Mouse (Mus musculus): ENCODE results near the gene Ap3b1. TPM values are rescaled to one million over a fixed set of nuclear protein-coding genes. Genes with fewer than 3 reads are reported as not detected.

Ap3b1 gene
- polyA plus RNA-seq, 1 experiment from 2014 or later = 28.1 TPM

DNA sequence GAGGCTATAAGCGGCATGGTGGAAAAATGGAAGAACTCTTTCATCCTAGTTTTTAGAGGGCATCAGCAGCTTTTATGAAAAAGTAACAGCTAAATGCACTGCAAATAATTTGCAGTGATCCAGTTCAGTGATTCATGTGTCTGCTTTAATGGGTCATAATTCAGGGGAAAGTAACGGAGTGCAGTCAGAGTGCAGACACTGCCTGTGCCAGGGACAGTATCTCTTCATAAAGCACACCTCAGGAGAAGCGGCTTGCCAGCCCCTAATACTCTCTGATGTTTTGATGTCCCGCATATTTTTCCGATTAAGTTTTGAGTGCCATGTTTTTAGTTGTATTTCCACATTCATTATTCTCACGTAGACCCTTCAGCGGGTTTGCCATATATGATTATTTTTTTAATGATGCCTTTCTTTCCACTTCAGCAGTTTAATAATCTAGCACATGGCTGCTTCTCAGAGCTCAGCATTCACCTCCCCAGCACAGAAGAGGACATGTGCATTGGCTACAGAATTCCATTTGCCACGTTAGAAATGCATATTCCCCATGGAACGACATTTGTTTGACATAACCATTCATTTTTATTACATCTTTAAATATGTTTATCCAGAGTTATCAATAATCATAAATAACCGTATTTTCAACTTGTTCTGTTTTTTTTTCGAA lies 112.4 kb downstream of the Ap3b1 start:
- H3K4me1 ChIP-seq (replicated peaks) = no peaks in the 10 kb centered on the region
- H3K27ac ChIP-seq = no peak overlapping the region
- WGBS = 88% methylated on average over 11 of the region's 11 CpGs
- H3K9me3 ChIP-seq = no peaks in the 10 kb centered on the region
- H3K36me3 ChIP-seq = no peaks in the 10 kb centered on the region
- no peak for ATAC-seq
- no peak overlapping the region for H3K4me3 ChIP-seq (replicated peaks)
- H3K27me3 ChIP-seq = no peaks in the 10 kb centered on the region
- no peak overlapping the region for H3K9ac ChIP-seq (replicated peaks)
- no peak overlapping the region for H3K4me2 ChIP-seq (replicated peaks)

DNA sequence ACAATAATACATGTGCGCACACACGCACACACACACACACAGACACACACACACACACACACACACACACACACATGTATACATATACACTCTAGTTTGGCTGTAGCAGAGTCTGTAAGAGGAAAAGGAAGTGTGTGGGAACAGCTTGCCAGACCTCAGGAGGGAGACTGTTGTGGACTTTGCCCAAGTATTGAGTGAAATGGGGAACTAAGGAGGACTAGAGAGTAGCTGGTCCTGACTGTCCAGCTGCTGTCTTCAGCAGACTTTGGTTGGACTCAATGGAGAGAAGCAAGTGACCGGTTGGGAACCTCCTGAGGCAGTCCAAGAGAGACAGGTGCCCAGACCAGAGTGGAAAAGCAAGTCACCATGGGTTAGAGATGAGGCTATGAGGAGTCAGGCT lies 117.4 kb downstream of the Ap3b1 start:
- Histone ChIP-seq H3K4me1 (replicated peaks) (no peaks in the 10 kb centered on the region), H3K27ac (no peak overlapping the region), H3K27me3 (no peaks in the 10 kb centered on the region), H3K4me3 (replicated peaks) (no peak overlapping the region), H3K36me3 (peaks cover 16% of the 10 kb centered on the region), H3K4me2 (replicated peaks) (no peak overlapping the region), H3K9ac (replicated peaks) (no peak overlapping the region), H3K9me3 (no peaks in the 10 kb centered on the region; the same call in 1 of the 2 replicates)
- 97% methylated on average over 3 of the region's 3 CpGs for WGBS
- ATAC-seq = no peak

DNA sequence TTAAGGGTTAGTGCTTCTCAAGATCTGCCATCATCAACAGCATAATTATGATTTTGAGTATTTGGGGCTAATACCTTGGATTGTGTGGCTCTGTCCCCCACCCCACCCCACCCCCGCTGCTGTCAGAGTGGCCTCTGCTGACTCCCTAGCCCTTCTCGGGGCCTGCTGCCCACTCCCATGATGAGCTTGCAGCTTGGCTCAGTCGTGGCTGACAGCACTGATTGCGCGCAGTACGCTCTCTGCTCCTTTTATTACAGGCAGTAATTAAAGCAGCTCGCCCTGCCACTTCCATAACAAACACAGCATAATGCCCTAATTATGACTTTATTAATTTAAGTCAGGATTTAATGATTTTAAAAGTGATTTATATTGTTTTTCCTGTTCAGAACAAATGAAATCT lies 121.5 kb downstream of the Ap3b1 start:
- peaks cover 2% of the 10 kb centered on the region; the same call in 1 of the 2 replicates for H3K9me3 ChIP-seq
- H3K4me3 ChIP-seq (replicated peaks) = no peak overlapping the region
- H3K4me1 ChIP-seq (replicated peaks) = no peaks in the 10 kb centered on the region
- WGBS = 69% methylated on average over 7 of the region's 7 CpGs
- no peak for ATAC-seq
- H3K36me3 ChIP-seq = peaks cover 53% of the 10 kb centered on the region
- H3K9ac ChIP-seq (replicated peaks) = no peak overlapping the region
- no peaks in the 10 kb centered on the region for H3K27me3 ChIP-seq
- no peak overlapping the region for H3K27ac ChIP-seq
- no peak overlapping the region for H3K4me2 ChIP-seq (replicated peaks)

DNA sequence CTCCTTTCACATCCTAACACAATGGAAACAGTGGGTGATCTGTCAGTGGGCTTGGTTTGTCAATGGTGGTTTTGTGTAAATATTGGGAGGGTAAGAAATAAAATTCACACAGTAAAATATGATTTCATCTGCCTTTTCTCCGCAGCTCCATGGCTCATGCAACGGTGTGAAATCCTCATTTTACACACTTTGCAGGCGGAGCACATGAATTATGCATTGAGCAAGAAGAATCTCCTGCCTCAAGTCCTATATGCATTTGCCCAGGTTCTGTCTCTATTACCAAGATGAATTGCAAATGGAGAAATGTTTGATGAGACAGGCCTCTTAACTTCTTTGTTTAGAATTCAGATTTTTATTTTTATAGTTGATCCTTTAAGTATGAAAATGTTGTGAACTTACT lies 131.9 kb downstream of the Ap3b1 start:
- Histone ChIP-seq H3K36me3 (peaks cover 9% of the 10 kb centered on the region), H3K4me1 (replicated peaks) (peaks cover 10% of the 10 kb centered on the region; the same call in 1 of the 2 replicates), H3K4me2 (replicated peaks) (no peak overlapping the region), H3K27ac (no peak overlapping the region), H3K27me3 (0 out of 2 replicates have a peak, but pooled peaks cover 7% of the 10 kb centered on the region), H3K9me3 (no peaks in the 10 kb centered on the region), H3K9ac (replicated peaks) (no peak overlapping the region), H3K4me3 (replicated peaks) (no peak overlapping the region)
- WGBS = 32% methylated on average over 3 of the region's 3 CpGs
- no peak for ATAC-seq

DNA sequence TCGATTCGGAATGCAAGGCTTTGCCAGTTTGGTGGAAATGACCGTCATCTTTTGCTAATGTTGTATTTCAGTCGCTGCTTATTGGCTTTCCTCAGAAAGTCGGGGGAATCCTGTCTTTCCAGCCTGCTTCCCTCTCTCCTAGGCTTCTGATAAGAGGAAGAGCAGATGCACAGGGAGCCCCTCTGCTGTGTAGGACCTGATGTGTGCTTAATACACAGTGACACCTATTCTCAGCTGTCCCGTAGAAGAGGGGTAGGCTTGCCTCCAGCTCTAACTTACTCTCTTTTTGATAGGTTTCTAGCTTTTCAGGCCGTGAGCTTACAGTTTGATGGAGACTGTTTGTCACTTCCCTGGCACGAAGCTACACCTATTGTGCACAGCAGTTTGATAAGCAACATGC lies 132.4 kb downstream of the Ap3b1 start:
- no peaks in the 10 kb centered on the region for H3K9me3 ChIP-seq
- 78% methylated on average over 8 of the region's 8 CpGs for WGBS
- 0 out of 2 replicates have a peak, but pooled peaks cover 7% of the 10 kb centered on the region for H3K27me3 ChIP-seq
- no peak overlapping the region for H3K27ac ChIP-seq
- H3K4me2 ChIP-seq (replicated peaks) = no peak overlapping the region
- peaks cover 10% of the 10 kb centered on the region; the same call in 1 of the 2 replicates for H3K4me1 ChIP-seq (replicated peaks)
- no peak overlapping the region for H3K9ac ChIP-seq (replicated peaks)
- no peak for ATAC-seq
- H3K36me3 ChIP-seq = peaks cover 9% of the 10 kb centered on the region
- no peak overlapping the region for H3K4me3 ChIP-seq (replicated peaks)

DNA sequence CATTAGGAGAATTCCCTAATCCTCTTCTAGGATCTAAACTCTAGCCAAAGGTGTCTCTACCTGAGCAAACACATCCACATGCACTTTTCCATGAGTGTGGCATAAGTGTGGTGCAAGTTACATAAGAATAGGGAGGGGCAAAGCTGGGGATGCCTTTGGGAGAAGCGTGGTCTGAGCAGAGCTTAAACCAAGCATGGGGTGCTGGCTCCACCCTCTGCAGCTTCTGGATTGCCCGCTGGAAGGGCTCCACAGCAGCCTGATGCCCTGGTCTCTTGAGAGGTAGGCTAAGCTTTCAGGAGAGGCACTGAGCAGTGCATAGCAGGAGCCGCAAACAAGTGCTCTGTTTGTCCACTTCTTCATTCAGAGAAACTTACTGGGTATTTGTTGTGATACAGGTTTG lies 138.8 kb downstream of the Ap3b1 start:
- WGBS = 78% methylated on average over 3 of the region's 3 CpGs
- no peaks in the 10 kb centered on the region for H3K27me3 ChIP-seq
- no peak overlapping the region for H3K27ac ChIP-seq
- H3K4me1 ChIP-seq (replicated peaks) = no peaks in the 10 kb centered on the region
- no peak for ATAC-seq
- H3K9me3 ChIP-seq = no peaks in the 10 kb centered on the region
- no peak overlapping the region for H3K9ac ChIP-seq (replicated peaks)
- H3K4me3 ChIP-seq (replicated peaks) = no peak overlapping the region
- H3K4me2 ChIP-seq (replicated peaks) = no peak overlapping the region
- H3K36me3 ChIP-seq = peaks cover 9% of the 10 kb centered on the region

DNA sequence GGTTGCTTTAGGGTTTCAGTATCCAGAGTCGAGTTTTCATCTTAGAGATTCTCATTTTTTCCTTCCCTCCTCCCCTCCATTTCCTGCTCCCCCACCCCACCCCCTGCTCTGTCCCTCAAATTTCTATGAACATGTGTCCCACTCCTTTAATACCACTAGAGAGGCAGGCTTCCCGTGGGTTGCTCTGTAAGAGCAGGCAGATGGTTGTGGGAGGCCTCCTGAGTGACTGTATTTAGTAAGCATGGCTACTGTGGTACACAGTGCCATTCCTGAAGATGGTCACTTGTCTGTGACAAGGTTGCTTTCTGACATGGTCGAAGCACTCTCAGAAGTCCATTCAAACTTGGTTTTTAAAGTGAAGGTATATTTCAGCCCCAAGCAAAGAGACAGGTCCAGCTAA lies 147.7 kb downstream of the Ap3b1 start:
- H3K4me3 ChIP-seq (replicated peaks) = no peak overlapping the region
- H3K9me3 ChIP-seq = no peaks in the 10 kb centered on the region
- no peak overlapping the region for H3K4me2 ChIP-seq (replicated peaks)
- no peaks in the 10 kb centered on the region for H3K4me1 ChIP-seq (replicated peaks)
- H3K27me3 ChIP-seq = no peaks in the 10 kb centered on the region
- peaks cover 9% of the 10 kb centered on the region for H3K36me3 ChIP-seq
- H3K9ac ChIP-seq (replicated peaks) = no peak overlapping the region
- H3K27ac ChIP-seq = no peak overlapping the region
- WGBS = 82% methylated on average over 3 of the region's 3 CpGs
- no peak for ATAC-seq

DNA sequence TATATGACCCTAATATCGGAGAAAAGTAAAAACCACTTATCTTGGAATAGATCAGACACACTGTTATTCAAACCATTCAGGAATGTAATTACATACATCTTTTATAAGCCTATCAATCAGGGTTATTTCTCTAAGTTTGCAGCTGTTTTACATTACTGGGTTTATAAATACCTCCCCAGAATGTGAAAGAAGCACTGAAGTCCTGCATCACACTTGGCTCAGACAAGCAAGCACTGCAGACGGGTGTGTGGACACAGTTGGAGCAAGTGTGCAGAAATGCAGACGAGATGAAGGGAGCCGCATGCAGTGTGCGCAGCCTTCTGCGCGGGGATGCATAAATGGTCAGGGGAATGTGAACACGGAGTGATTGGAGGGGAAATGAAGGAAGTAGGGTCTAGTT lies 149.6 kb downstream of the Ap3b1 start:
- H3K4me3 ChIP-seq (replicated peaks) = no peak overlapping the region
- WGBS = 92% methylated on average over 8 of the region's 8 CpGs
- H3K4me2 ChIP-seq (replicated peaks) = no peak overlapping the region
- H3K27ac ChIP-seq = no peak overlapping the region
- H3K27me3 ChIP-seq = no peaks in the 10 kb centered on the region
- no peak overlapping the region for H3K9ac ChIP-seq (replicated peaks)
- no peaks in the 10 kb centered on the region for H3K9me3 ChIP-seq
- no peak for ATAC-seq
- H3K36me3 ChIP-seq = peaks cover 9% of the 10 kb centered on the region
- peaks cover 8% of the 10 kb centered on the region; the same call in 1 of the 2 replicates for H3K4me1 ChIP-seq (replicated peaks)

DNA sequence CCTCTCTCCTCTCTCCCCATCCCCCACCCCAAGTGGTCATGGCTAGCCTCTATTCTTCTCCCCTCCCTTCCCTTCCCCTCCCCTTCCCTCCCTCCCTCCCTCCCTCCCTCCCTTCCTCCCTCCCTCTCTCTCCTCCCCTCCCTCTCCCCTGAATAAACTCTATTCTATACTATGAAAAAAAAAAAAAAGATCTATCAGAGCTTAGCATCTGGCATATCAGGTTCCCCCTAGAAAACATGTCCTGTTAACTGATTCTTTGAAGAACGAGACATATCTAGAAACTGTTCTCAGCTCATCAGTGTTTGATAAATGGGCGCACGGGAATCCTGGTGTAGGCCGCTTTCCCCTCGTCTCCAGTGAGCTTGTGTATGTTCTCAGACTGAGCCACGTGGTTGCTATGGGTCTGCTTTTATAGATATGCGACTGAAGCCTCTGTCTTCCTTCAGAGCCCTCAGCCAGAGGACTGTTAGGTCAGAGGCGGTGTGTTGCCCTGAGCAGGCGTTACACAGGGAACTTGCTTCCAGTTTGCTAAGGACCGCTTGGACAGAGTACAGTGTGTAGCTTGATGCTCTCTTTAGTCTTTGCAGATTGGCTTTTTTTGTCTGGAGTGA lies 154.5 kb downstream of the Ap3b1 start:
- Histone ChIP-seq H3K9me3 (no peaks in the 10 kb centered on the region), H3K27ac (no peak overlapping the region), H3K9ac (replicated peaks) (no peak overlapping the region), H3K4me2 (replicated peaks) (no peak overlapping the region), H3K4me1 (replicated peaks) (peaks cover 8% of the 10 kb centered on the region; the same call in 1 of the 2 replicates), H3K36me3 (no peaks in the 10 kb centered on the region; the same call in 1 of the 2 replicates), H3K27me3 (no peaks in the 10 kb centered on the region), H3K4me3 (replicated peaks) (no peak overlapping the region)
- no peak for ATAC-seq
- WGBS = 75% methylated on average over 10 of the region's 10 CpGs

DNA sequence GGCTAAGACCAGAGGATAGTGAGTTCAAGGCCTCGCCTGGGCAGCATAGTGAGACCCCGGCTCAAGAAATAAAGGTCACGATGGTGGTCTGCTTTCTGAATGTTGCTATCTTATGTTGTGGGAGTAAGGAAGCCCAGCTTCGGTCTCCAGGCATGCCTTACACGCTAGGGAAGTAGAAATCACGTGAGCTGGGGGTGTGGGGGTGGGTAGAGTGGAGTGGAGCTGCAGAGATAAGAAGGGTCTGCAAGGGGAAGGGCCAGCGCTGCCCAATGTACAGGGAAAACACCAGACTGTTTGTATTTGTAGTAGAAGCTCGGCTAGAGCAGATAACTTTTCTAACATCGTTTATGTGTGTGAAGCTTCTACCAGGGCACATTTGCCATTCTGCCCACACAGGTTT lies 155.1 kb downstream of the Ap3b1 start:
- no peak overlapping the region for H3K4me2 ChIP-seq (replicated peaks)
- H3K9ac ChIP-seq (replicated peaks) = no peak overlapping the region
- H3K27me3 ChIP-seq = no peaks in the 10 kb centered on the region
- H3K9me3 ChIP-seq = no peaks in the 10 kb centered on the region
- H3K27ac ChIP-seq = no peak overlapping the region
- ATAC-seq = no peak
- H3K4me3 ChIP-seq (replicated peaks) = no peak overlapping the region
- H3K4me1 ChIP-seq (replicated peaks) = peaks cover 8% of the 10 kb centered on the region; the same call in 1 of the 2 replicates
- no peaks in the 10 kb centered on the region; the same call in 1 of the 2 replicates for H3K36me3 ChIP-seq
- 91% methylated on average over 9 of the region's 9 CpGs for WGBS

DNA sequence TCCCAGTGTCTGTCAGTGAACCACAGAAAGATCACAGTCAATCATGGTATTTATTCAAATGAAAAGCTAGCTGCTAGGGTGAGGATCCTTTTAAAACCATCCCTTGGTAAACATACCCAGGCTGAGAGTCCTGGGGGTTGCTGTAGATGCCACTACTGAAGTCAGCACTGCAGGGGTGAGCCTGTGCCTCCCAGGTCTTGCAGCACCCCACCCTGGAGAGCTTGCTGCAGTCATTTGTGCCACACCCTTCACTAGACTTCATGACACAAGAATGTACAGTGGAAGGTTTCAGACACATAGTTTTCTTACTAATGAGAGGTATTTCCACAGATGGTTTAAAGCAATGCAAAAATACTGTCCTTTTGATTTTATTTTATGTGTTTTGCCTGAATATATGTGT lies 156.2 kb downstream of the Ap3b1 start:
- H3K27me3 ChIP-seq = no peaks in the 10 kb centered on the region
- H3K27ac ChIP-seq = no peak overlapping the region
- H3K36me3 ChIP-seq = no peaks in the 10 kb centered on the region; the same call in 1 of the 2 replicates
- no peak overlapping the region for H3K9ac ChIP-seq (replicated peaks)
- no peaks in the 10 kb centered on the region for H3K9me3 ChIP-seq
- no peak overlapping the region for H3K4me2 ChIP-seq (replicated peaks)
- H3K4me3 ChIP-seq (replicated peaks) = no peak overlapping the region
- H3K4me1 ChIP-seq (replicated peaks) = peaks cover 8% of the 10 kb centered on the region; the same call in 1 of the 2 replicates
- no peak for ATAC-seq

DNA sequence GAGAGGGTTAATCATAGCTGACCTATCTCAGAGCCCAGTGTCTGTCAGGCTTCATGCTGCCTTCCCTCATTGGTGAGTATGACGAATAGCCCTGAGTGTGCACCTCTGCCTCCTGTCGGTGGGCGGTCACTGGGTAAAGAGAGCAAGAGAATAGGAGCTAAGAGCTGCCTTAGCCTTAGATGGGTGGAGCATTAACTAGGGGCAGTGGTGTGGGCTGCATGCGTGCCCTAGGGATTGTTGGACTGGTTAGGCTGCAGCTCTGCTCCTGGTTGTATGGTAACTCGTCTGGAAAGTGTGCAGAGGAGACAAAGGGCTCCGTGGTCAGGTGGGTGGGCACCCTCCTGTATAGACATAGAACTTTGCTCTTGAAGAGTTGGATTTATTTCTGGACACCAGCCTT lies 157.8 kb downstream of the Ap3b1 start:
- Histone ChIP-seq H3K4me2 (replicated peaks) (no peak overlapping the region), H3K27ac (no peak overlapping the region), H3K4me3 (replicated peaks) (no peak overlapping the region), H3K36me3 (no peaks in the 10 kb centered on the region; the same call in 1 of the 2 replicates), H3K4me1 (replicated peaks) (peaks cover 8% of the 10 kb centered on the region; the same call in 1 of the 2 replicates), H3K27me3 (no peaks in the 10 kb centered on the region), H3K9ac (replicated peaks) (no peak overlapping the region), H3K9me3 (no peaks in the 10 kb centered on the region)
- ATAC-seq = no peak
- WGBS = 84% methylated on average over 6 of the region's 6 CpGs

Data from midbrain, embryonic 13.5 days (tissue).